Mouse (Mus musculus) neural tube, embryonic 11.5 days (tissue): ENCODE data around the gene Cdk5. TPM values are rescaled to one million over a fixed set of nuclear protein-coding genes. Genes with fewer than 3 reads are reported as not detected.

ENCODE experiments used
- ATAC-seq: fragments of 200-750 bp; cut with Nextera tagmentation; 2 replicates; pipeline ENCODE4 v1.8.0; 2017; ENCODE audit warnings: moderate number of reproducible peaks, mild to moderate bottlenecking, moderate TSS enrichment, moderate library complexity; ENCODE audit not compliant: insufficient read depth, low FRiP score, low TSS enrichment
- DNase-seq: peaks from one replicate; pipeline ENCODE4 v3.0.0-alpha.2; 2015; ENCODE audit warnings: low spot score
- H3K27ac ChIP-seq: fragments of 300-500 bp; sonication (generic); 2 replicates; pipeline ENCODE4 v1.5.1; 2014; ENCODE audit warnings: low read depth, mild to moderate bottlenecking, low read length
- H3K27me3 ChIP-seq: fragments of 300-500 bp; sonication (generic); 2 replicates; pipeline ENCODE4 v1.6.1; 2014; ENCODE audit warnings: mild to moderate bottlenecking, low read length, mixed read lengths; ENCODE audit not compliant: control insufficient read depth, insufficient read depth
- H3K36me3 ChIP-seq: fragments of 300-500 bp; sonication (generic); 2 replicates; pipeline ENCODE4 v1.6.1; 2014; ENCODE audit warnings: mild to moderate bottlenecking, low read length, moderate library complexity, mixed read lengths; ENCODE audit not compliant: control insufficient read depth, insufficient read depth
- H3K4me1 ChIP-seq: fragments of 300-500 bp; sonication (generic); 2 replicates; pipeline ENCODE4 v1.6.1; 2014; ENCODE audit warnings: low read length, mixed read lengths; ENCODE audit not compliant: control insufficient read depth, insufficient read depth
- H3K4me2 ChIP-seq: fragments of 300-500 bp; sonication (generic); 2 replicates; pipeline ENCODE4 v1.6.1; 2014; ENCODE audit warnings: low read depth, mild to moderate bottlenecking, moderate library complexity
- H3K4me3 ChIP-seq: fragments of 300-500 bp; sonication (generic); 2 replicates; pipeline ENCODE4 v1.5.1; 2014; ENCODE audit warnings: low read depth, low read length
- H3K9ac ChIP-seq: fragments of 300-500 bp; sonication (generic); 2 replicates; pipeline ENCODE4 v1.6.1; 2014; ENCODE audit warnings: mild to moderate bottlenecking, low read length
- H3K9me3 ChIP-seq: fragments of 300-500 bp; sonication (generic); 2 replicates; pipeline ENCODE4 v1.6.1; 2016; ENCODE audit warnings: low read length; ENCODE audit not compliant: control insufficient read depth
- WGBS: fragments of 180-500 bp; shearing (Covaris S2); extraction: QIAGEN DNeasy Blood & Tissue Kit; methylation state at CpG from one replicate; pipeline ENCODE4 v1.1.7; 2014; 5-methylcytosine and 5-hydroxymethylcytosine counted together
- polyA plus RNA-seq: library from polyadenylated mRNA; unstranded; fragments of >200 nt; fragmentation: Nextera tagmentation; extraction: Ambion mirVana; gene quantifications from 2 replicates; pipeline ENCODE4 v1.2.1, GENCODE M21; 2014

The Cdk5 gene
- polyA plus RNA-seq, 1 experiment from 2014 or later = 64.9 TPM

- Histone ChIP-seq H3K4me2 (peak overlapping the region; percentile 78), H3K9ac (peak overlapping the region; percentile 58), H3K27ac (peak overlapping the region; percentile 29; the same call in 1 of the 2 replicates), H3K27me3 (no peaks in the 10 kb centered on the region), H3K9me3 (no peaks in the 10 kb centered on the region), H3K4me1 (peaks cover 36% of the 10 kb centered on the region), H3K36me3 (no peaks in the 10 kb centered on the region; the same call in 1 of the 2 replicates), H3K4me3 (peak overlapping the region; percentile 54)
- 1% methylated on average over 21 of the region's 30 CpGs for whole genome bisulfite sequencing
- peak; percentile 66 for DNase-seq
- ATAC-seq = no peak
Observed at GRCm38 (mm10) chr5:24425421-24426036, 2.2 kb upstream of the Cdk5 start.

- DNase-seq = peak; percentile 92
Observed at GRCm38 (mm10) chr5:24424861-24425411, 1.6 kb upstream of the Cdk5 start.

GRCm38 (mm10) chr5:24424004-24424781, 863 bp upstream of the Cdk5 start:
- peaks cover 2% of the 10 kb centered on the region; the same call in 1 of the 2 replicates for H3K36me3 ChIP-seq
- no peaks in the 10 kb centered on the region for H3K27me3 ChIP-seq
- DNase-seq (no peak), ATAC-seq (peak; percentile 10; the same call in 1 of the 2 replicates)
- H3K4me1 ChIP-seq = peaks cover 36% of the 10 kb centered on the region
- H3K9ac ChIP-seq = peak overlapping the region; percentile 55
- H3K4me3 ChIP-seq = peak overlapping the region; percentile 29
- 16% methylated on average over 21 of the region's 21 CpGs for WGBS
- peak overlapping the region; percentile 78 for H3K4me2 ChIP-seq
- peak overlapping the region; percentile 78 for H3K27ac ChIP-seq
- no peaks in the 10 kb centered on the region for H3K9me3 ChIP-seq

More at GRCm38 (mm10) chr5:24424861-24425411, 1.6 kb upstream of the Cdk5 start:
- peak overlapping the region; percentile 58 for H3K9ac ChIP-seq
- H3K4me1 ChIP-seq = peaks cover 36% of the 10 kb centered on the region
- peak overlapping the region; percentile 54 for H3K4me3 ChIP-seq
- H3K9me3 ChIP-seq = no peaks in the 10 kb centered on the region
- no peak for ATAC-seq
- under 1% methylated on average over 52 of the region's 60 CpGs for WGBS
- H3K27me3 ChIP-seq = no peaks in the 10 kb centered on the region
- H3K27ac ChIP-seq = peak overlapping the region; percentile 29; the same call in 1 of the 2 replicates
- no peaks in the 10 kb centered on the region; the same call in 1 of the 2 replicates for H3K36me3 ChIP-seq
- H3K4me2 ChIP-seq = peak overlapping the region; percentile 78

GRCm38 (mm10) chr5:24420381-24420780, 2.9 kb downstream of the Cdk5 start:
- DNase-seq (no peak), ATAC-seq (no peak)
- Histone ChIP-seq H3K27ac (no peak overlapping the region), H3K4me2 (no peak overlapping the region), H3K4me3 (no peak overlapping the region), H3K9ac (no peak overlapping the region), H3K4me1 (peaks cover 12% of the 10 kb centered on the region), H3K27me3 (no peaks in the 10 kb centered on the region), H3K9me3 (no peaks in the 10 kb centered on the region), H3K36me3 (0 out of 2 replicates have a peak, but pooled peaks cover 4% of the 10 kb centered on the region)
- WGBS = 82% methylated on average over 9 of the region's 9 CpGs

GRCm38 (mm10) chr5:24417587-24417986, 5.7 kb downstream of the Cdk5 start:
- H3K36me3 ChIP-seq = 0 out of 2 replicates have a peak, but pooled peaks cover 4% of the 10 kb centered on the region
- ATAC-seq = no peak
- WGBS = 88% methylated on average over 10 of the region's 10 CpGs
- DNase-seq = no peak
- H3K4me2 ChIP-seq = no peak overlapping the region
- H3K4me1 ChIP-seq = peaks cover 8% of the 10 kb centered on the region
- H3K27ac ChIP-seq = no peak overlapping the region
- H3K27me3 ChIP-seq = no peaks in the 10 kb centered on the region
- H3K4me3 ChIP-seq = no peak overlapping the region
- H3K9me3 ChIP-seq = no peaks in the 10 kb centered on the region
- H3K9ac ChIP-seq = no peak overlapping the region

- H3K9me3 ChIP-seq = no peaks in the 10 kb centered on the region
- H3K4me3 ChIP-seq = no peak overlapping the region
- WGBS = 3% methylated on average over 21 of the region's 21 CpGs
- H3K27me3 ChIP-seq = no peaks in the 10 kb centered on the region
- peak; percentile 67; the same call in 1 of the 2 replicates for ATAC-seq
- DNase-seq = peak; percentile 71
- H3K9ac ChIP-seq = no peak overlapping the region
- no peak overlapping the region for H3K27ac ChIP-seq
- H3K4me1 ChIP-seq = peaks cover 4% of the 10 kb centered on the region; the same call in 1 of the 2 replicates
- 0 out of 2 replicates have a peak, but pooled peaks cover 4% of the 10 kb centered on the region for H3K36me3 ChIP-seq
- no peak overlapping the region for H3K4me2 ChIP-seq
Observed at GRCm38 (mm10) chr5:24416222-24416736, 7.1 kb downstream of the Cdk5 start.

- Histone ChIP-seq H3K4me1 (peaks cover 4% of the 10 kb centered on the region; the same call in 1 of the 2 replicates), H3K4me2 (no peak overlapping the region), H3K9me3 (no peaks in the 10 kb centered on the region), H3K36me3 (no peaks in the 10 kb centered on the region), H3K27ac (no peak overlapping the region), H3K27me3 (no peaks in the 10 kb centered on the region), H3K4me3 (no peak overlapping the region), H3K9ac (no peak overlapping the region)
- no peak for ATAC-seq
- WGBS = 89% methylated on average over 13 of the region's 13 CpGs
- no peak for DNase-seq
Observed at GRCm38 (mm10) chr5:24413938-24414337, 9.4 kb downstream of the Cdk5 start.

GRCm38 (mm10) chr5:24413042-24413693, 10.2 kb downstream of the Cdk5 start, which contains the start of gene Asic3:
TSS of gene Asic3 (plus strand) at chr5:24413392.
- 60% methylated on average over 11 of the region's 11 CpGs for WGBS
- no peaks in the 10 kb centered on the region for H3K36me3 ChIP-seq
- no peak for ATAC-seq
- H3K4me2 ChIP-seq = no peak within 1 kb of the TSS
- no peak within 1 kb of the TSS for H3K27ac ChIP-seq
- peaks cover 4% of the 10 kb centered on the region; the same call in 1 of the 2 replicates for H3K4me1 ChIP-seq
- DNase-seq = no peak
- no peaks in the 10 kb centered on the region for H3K27me3 ChIP-seq
- no peaks in the 10 kb centered on the region for H3K9me3 ChIP-seq
- no peak within 1 kb of the TSS for H3K9ac ChIP-seq
- no peak within 1 kb of the TSS for H3K4me3 ChIP-seq
